Mouse (Mus musculus) stomach, embryonic 16.5 days (tissue): ENCODE measurements around the gene Gm17359. TPM values are rescaled to one million over a fixed set of nuclear protein-coding genes. Genes with fewer than 3 reads are reported as not detected.

Source experiments
- ATAC-seq: fragments of 200-750 bp; cut with Nextera tagmentation; 2 replicates; pipeline ENCODE4 v1.8.0; 2017; ENCODE audit warnings: moderate number of reproducible peaks, moderate TSS enrichment; ENCODE audit not compliant: insufficient read depth, low FRiP score
- H3K27ac ChIP-seq: fragments of 300-500 bp; sonication (generic); 2 replicates; pipeline ENCODE4 v1.5.1; 2014; ENCODE audit warnings: low read length
- H3K27me3 ChIP-seq: fragments of 300-500 bp; sonication (generic); 2 replicates; pipeline ENCODE4 v1.6.1; 2014; ENCODE audit warnings: low read length, control low read depth, mixed read lengths; ENCODE audit not compliant: control insufficient read depth, insufficient read depth
- H3K36me3 ChIP-seq: fragments of 300-500 bp; sonication (generic); 2 replicates; pipeline ENCODE4 v1.6.1; 2014; ENCODE audit warnings: low read length; ENCODE audit not compliant: control insufficient read depth, insufficient read depth
- H3K4me1 ChIP-seq: fragments of 300-500 bp; sonication (generic); 2 replicates; pipeline ENCODE4 v1.6.1; 2014; ENCODE audit warnings: low read length, control low read depth, mixed read lengths; ENCODE audit not compliant: control insufficient read depth, insufficient read depth
- H3K4me2 ChIP-seq: fragments of 300-500 bp; sonication (generic); 2 replicates; pipeline ENCODE4 v1.6.1; 2014; ENCODE audit warnings: low read depth, low read length, mixed read lengths
- H3K4me3 ChIP-seq: fragments of 300-500 bp; sonication (generic); replicated peaks from 2 replicates; pipeline ENCODE4 v1.5.1; 2014; ENCODE audit warnings: mild to moderate bottlenecking, low read length
- H3K9ac ChIP-seq: fragments of 300-500 bp; sonication (generic); 2 replicates; pipeline ENCODE4 v1.6.1; 2014; ENCODE audit warnings: low read length
- H3K9me3 ChIP-seq: fragments of 300-500 bp; sonication (generic); replicated peaks from 2 replicates; pipeline ENCODE4 v1.6.1; 2016; ENCODE audit warnings: low read length, control low read depth; ENCODE audit not compliant: control insufficient read depth
- WGBS: fragments of 180-500 bp; shearing (Covaris S2); extraction: QIAGEN DNeasy Blood & Tissue Kit; methylation state at CpG from one replicate; pipeline ENCODE4 v1.1.7; 2014; 5-methylcytosine and 5-hydroxymethylcytosine counted together
- polyA plus RNA-seq: library from polyadenylated mRNA; unstranded; fragments of >200 nt; fragmentation: Nextera tagmentation; extraction: Ambion mirVana; gene quantifications from 2 replicates; pipeline ENCODE4 v1.2.1, GENCODE M21; 2015

Gene Gm17359
- polyA plus RNA-seq, 1 experiment from 2014 or later: not detected

- no peak overlapping the region for H3K4me2 ChIP-seq
- no peak for ATAC-seq
- no peaks in the 10 kb centered on the region for H3K36me3 ChIP-seq
- H3K9ac ChIP-seq: no peak overlapping the region
- no peak overlapping the region for H3K4me3 ChIP-seq
- no peak overlapping the region for H3K27ac ChIP-seq
- no peaks in the 10 kb centered on the region for H3K27me3 ChIP-seq
- no peaks in the 10 kb centered on the region for H3K4me1 ChIP-seq
- 47% methylated on average over 4 of the region's 4 CpGs for WGBS
- H3K9me3 ChIP-seq: no peaks in the 10 kb centered on the region
Measured at GRCm38 (mm10) chr3:79370385-79370929, 34.0 kb downstream of the Gm17359 start.

- no peak overlapping the region for H3K4me2 ChIP-seq
- no peak overlapping the region for H3K9ac ChIP-seq
- no peaks in the 10 kb centered on the region for H3K27me3 ChIP-seq
- no peak overlapping the region for H3K4me3 ChIP-seq
- no peaks in the 10 kb centered on the region for H3K36me3 ChIP-seq
- ATAC-seq: no peak
- WGBS: 61% methylated on average over 7 of the region's 7 CpGs
- H3K9me3 ChIP-seq: no peaks in the 10 kb centered on the region
- H3K27ac ChIP-seq: no peak overlapping the region
- H3K4me1 ChIP-seq: no peaks in the 10 kb centered on the region
Measured at GRCm38 (mm10) chr3:79371506-79372195, 35.2 kb downstream of the Gm17359 start.

- H3K4me3 ChIP-seq: no peak overlapping the region
- ATAC-seq: no peak
- H3K4me1 ChIP-seq: no peaks in the 10 kb centered on the region
- no peak overlapping the region for H3K27ac ChIP-seq
- H3K27me3 ChIP-seq: no peaks in the 10 kb centered on the region
- H3K4me2 ChIP-seq: no peak overlapping the region
- H3K9me3 ChIP-seq: no peaks in the 10 kb centered on the region
- H3K9ac ChIP-seq: no peak overlapping the region
- no peaks in the 10 kb centered on the region for H3K36me3 ChIP-seq
- WGBS: 64% methylated on average over 3 of the region's 3 CpGs
Measured at GRCm38 (mm10) chr3:79373930-79374329, 37.5 kb downstream of the Gm17359 start.

GRCm38 (mm10) chr3:79378086-79378485, 41.6 kb downstream of the Gm17359 start:
- no peak overlapping the region for H3K4me2 ChIP-seq
- no peaks in the 10 kb centered on the region for H3K9me3 ChIP-seq
- H3K27ac ChIP-seq: no peak overlapping the region
- WGBS: 53% methylated on average over 3 of the region's 3 CpGs
- no peaks in the 10 kb centered on the region for H3K36me3 ChIP-seq
- H3K27me3 ChIP-seq: no peaks in the 10 kb centered on the region
- H3K4me3 ChIP-seq: no peak overlapping the region
- no peak overlapping the region for H3K9ac ChIP-seq
- H3K4me1 ChIP-seq: no peaks in the 10 kb centered on the region
- ATAC-seq: no peak

GRCm38 (mm10) chr3:79379255-79379836, 42.9 kb downstream of the Gm17359 start:
- H3K4me1 ChIP-seq: no peaks in the 10 kb centered on the region
- no peaks in the 10 kb centered on the region for H3K27me3 ChIP-seq
- ATAC-seq: no peak
- no peak overlapping the region for H3K27ac ChIP-seq
- no peak overlapping the region for H3K4me3 ChIP-seq
- 65% methylated on average over 14 of the region's 14 CpGs for WGBS
- H3K4me2 ChIP-seq: no peak overlapping the region
- no peak overlapping the region for H3K9ac ChIP-seq
- H3K36me3 ChIP-seq: no peaks in the 10 kb centered on the region
- no peaks in the 10 kb centered on the region for H3K9me3 ChIP-seq

GRCm38 (mm10) chr3:79379873-79380595, 43.6 kb downstream of the Gm17359 start:
- H3K27ac ChIP-seq: no peak overlapping the region
- WGBS: 67% methylated on average over 6 of the region's 6 CpGs
- H3K4me1 ChIP-seq: no peaks in the 10 kb centered on the region
- no peaks in the 10 kb centered on the region for H3K36me3 ChIP-seq
- no peak for ATAC-seq
- no peaks in the 10 kb centered on the region for H3K9me3 ChIP-seq
- H3K4me2 ChIP-seq: no peak overlapping the region
- H3K27me3 ChIP-seq: no peaks in the 10 kb centered on the region
- no peak overlapping the region for H3K4me3 ChIP-seq
- H3K9ac ChIP-seq: no peak overlapping the region

- Histone ChIP-seq H3K27me3 (no peaks in the 10 kb centered on the region), H3K36me3 (no peaks in the 10 kb centered on the region), H3K4me3 (no peak overlapping the region), H3K9ac (no peak overlapping the region), H3K4me1 (no peaks in the 10 kb centered on the region), H3K27ac (no peak overlapping the region), H3K9me3 (no peaks in the 10 kb centered on the region), H3K4me2 (no peak overlapping the region)
- no peak for ATAC-seq
- WGBS: 45% methylated on average over 4 of the region's 4 CpGs
Measured at GRCm38 (mm10) chr3:79381398-79381797, 44.9 kb downstream of the Gm17359 start.

GRCm38 (mm10) chr3:79385434-79386029, 49.1 kb downstream of the Gm17359 start:
- Histone ChIP-seq H3K9me3 (no peaks in the 10 kb centered on the region), H3K27ac (no peak overlapping the region), H3K4me1 (no peaks in the 10 kb centered on the region), H3K4me3 (no peak overlapping the region), H3K4me2 (no peak overlapping the region), H3K27me3 (no peaks in the 10 kb centered on the region), H3K36me3 (no peaks in the 10 kb centered on the region), H3K9ac (no peak overlapping the region)
- ATAC-seq: no peak
- WGBS: 34% methylated on average over 8 of the region's 8 CpGs

- H3K27ac ChIP-seq: no peak overlapping the region
- H3K4me2 ChIP-seq: no peak overlapping the region
- H3K36me3 ChIP-seq: no peaks in the 10 kb centered on the region
- no peak overlapping the region for H3K4me3 ChIP-seq
- H3K9ac ChIP-seq: no peak overlapping the region
- no peak for ATAC-seq
- H3K27me3 ChIP-seq: no peaks in the 10 kb centered on the region
- H3K9me3 ChIP-seq: 0 out of 2 replicates have a peak, but pooled peaks cover 5% of the 10 kb centered on the region
- WGBS: 41% methylated on average over 4 of the region's 4 CpGs
- no peaks in the 10 kb centered on the region for H3K4me1 ChIP-seq
Measured at GRCm38 (mm10) chr3:79389081-79389480, 52.6 kb downstream of the Gm17359 start.
